Mouse (Mus musculus) 416B (cell line): Measurements from ENCODE around the gene 5330417C22Rik.
"Not testable (repeated sequence)": the region's sequence is repeated elsewhere in the genome, so short reads cannot be mapped to it uniquely, and the experiment has no call there.

Experiments used
- DNase-seq: peaks from one replicate; pipeline ENCODE4 v3.0.0; 2011; ENCODE audit warnings: low read depth

5330417C22Rik gene

DNA sequence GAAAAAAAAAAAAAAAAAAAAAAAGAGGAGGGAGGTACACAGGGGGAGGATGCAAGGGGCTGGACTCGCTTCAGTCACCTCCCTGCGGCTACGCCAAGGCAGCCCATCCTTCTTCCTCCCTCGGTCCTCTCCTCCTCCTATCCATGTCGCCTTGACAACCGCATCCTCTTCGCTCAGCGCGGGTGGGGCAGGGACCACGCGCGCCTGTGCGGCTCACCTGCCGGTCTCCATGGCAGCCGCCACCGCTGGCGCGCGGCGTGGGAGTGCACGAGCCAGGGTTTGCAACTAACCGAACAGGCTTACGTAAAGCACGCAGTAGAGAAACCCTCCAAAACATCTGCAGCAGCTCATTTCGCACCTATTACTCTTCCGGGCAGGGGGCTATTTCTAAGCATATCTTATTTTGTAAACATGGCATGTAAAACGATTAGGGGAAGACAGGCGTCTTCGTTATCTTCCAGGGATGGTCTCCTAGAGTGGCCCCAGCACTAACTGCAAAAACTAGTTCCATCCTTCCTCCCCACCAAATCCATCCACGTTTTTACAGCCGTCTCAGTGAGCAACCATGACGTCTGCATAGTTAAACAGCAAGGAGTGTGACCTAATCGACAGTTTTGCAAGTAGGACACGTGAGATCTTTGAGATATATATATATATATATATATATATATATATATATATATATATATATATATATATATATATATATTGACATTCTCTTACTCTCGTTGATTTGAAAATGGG, at the start of gene 5330417C22Rik:
TSS of gene 5330417C22Rik (minus strand) at position 20 of the 744 bp plus-strand sequence.
- peak; percentile 70 for DNase-seq

DNA sequence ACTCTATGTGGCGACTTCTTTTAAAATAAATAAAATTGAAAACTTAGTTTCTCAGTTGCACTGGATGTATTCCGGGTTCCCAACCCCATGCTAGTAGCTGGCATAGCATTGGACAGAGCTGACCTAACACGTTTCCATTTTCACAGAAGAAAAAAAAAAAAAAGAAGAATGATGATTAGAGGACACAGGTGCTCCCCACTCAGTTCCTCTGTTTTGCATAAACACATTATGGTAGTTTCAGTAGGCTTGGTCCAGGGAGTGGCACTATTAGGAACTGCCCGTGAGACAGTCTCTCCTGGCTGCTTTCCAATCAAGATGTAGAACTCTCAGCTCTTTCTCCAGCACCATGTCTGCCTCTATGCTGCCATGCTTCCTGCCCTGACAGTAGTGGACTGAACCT, 48.2 kb upstream of the 5330417C22Rik start:
- no peak for DNase-seq

DNA sequence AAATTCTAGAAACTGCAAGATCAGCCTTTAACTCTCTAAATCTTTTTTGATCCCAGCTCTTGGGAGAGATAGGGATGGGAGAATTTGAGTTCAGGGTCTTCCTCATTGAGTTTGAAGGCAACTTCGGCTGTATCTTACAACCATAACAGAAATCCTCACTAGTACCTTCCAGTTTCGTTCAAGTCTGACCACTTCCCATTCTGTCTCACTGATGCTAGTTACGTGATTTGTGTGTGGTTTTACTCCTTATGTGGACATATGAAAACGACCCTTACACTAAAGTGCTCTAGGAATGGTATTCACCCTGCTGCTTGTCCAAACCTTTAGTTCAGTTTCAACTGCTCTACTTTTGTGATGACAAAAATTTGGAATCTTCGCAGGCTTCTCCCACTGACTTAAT, 37.7 kb upstream of the 5330417C22Rik start:
- peak; percentile 12 for DNase-seq

DNA sequence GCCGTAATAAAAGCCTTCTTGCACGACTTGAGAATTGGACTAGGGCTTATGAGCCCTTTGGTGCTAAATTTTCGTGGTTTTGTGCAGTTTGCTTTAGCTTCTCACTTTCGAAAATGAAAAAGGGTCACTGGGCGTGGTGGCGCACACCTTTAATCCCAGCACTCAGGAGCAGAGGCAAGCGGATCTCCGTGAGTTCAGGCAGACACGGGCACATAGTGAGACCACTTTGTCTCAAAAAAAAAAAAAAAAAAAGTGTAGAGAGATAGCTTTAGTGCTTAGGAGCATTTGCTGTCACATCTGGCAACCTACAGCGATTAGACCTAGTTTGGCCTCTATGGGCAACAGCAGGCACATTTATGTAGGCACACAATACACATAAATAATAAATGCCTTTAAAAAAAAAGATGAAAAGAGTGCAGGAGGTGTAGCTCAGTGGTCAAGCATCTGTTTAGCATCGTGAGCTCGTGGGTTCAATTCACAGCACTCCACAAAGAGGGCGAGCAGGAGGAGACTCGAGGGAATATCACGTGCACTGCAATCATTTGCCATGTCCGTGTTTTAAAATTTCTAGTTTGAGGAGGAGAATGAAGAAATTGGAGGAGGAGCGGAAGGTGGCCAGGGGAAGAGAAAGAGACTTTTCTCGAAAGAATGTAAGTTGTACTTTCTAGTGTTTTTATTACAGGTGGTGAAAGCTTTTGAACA, 36.1 kb upstream of the 5330417C22Rik start:
- DNase-seq: peak; percentile 31

GRCm38 (mm10) chr3:108571443-108572294, 35.3 kb upstream of the 5330417C22Rik start, which contains the start of gene Taf13:
Taf13 (plus strand) TSS chr3:108571698.
- DNase-seq: peak; percentile 99

DNA sequence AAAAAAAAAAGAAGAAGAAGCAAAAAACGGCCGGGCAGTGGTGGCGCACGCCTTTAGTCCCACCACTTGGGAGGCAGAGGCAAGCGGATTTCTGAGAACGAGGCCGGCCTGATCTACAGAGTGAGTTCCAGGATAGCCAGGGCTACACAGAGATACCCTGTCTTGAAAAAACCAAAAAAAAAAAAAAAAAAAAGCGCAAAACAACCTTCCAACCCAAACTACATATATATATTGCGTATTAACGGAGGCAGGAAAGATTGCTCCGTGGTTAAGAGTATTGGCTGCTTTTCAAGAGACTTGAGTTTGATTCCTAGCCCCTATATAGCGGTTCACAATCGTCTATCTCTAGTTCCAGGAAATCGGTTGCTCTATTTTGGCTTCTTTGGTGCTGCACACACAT, 34.5 kb upstream of the 5330417C22Rik start:
- DNase-seq: no peak

DNA sequence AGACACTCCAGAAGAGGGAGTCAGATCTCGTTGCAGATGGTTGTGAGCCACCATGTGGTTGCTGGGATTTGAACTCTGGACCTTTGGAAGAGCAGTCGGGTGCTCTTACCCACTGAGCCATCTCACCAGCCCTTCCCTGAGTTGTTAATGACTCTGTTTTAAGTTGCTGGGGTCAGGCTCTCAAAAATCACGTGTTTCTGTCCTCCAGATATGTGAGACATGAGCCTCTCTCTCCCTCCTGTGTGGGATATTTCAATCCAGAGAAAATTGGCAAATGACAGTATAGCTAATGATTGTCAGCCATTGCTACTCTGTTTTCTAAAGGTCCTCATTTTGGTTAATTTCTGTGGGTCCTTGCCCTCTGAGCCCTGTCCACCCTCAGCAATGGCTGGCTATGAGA, 33.3 kb upstream of the 5330417C22Rik start:
- DNase-seq: not testable (repeated sequence)

DNA sequence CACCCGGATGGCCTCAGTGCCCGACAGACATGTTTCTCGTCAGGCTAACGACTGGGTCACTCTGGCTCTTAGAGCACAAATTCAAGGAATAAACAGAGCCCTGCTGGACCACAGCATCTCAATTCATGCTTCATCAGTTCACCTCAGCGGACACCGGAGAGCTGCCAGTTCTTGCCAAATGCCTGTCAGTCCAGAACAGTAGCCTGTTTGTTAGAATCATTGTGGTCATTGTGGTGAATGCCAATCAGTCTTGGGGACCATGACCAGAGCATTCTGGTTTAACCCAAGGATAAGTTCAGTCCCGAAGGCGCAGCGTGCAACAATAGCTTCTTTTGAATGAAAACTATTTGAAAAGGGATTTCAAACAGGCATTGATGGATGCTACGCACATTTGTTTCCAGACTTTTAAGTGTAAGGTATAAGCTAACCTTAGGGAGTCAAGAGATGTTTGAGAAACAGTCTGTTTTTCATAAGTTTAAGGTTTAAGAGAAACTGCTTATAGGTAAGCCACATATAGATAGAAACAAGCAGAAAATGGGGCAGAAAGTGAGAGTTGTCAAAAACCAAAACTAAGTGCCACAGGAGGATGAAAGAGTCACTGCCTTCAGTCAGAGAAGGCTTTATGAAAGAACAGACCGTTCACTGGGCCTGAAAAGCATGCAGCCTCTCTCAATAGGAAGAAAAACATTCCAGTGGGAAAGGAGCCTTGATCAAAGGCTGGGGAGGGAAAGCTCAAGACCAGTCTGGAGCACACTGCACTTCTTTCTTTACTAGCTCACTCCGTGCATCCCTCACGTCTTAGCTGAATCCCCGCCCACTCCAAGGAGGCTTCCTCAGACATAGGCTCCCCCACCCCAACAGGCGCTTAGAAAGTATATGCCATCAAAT, 31.9 kb upstream of the 5330417C22Rik start:
- peak; percentile 52 for DNase-seq

GRCm38 (mm10) chr3:108563309-108563708, 27.0 kb upstream of the 5330417C22Rik start:
- DNase-seq: peak; percentile 95

GRCm38 (mm10) chr3:108562777-108563271, 26.5 kb upstream of the 5330417C22Rik start:
- no peak for DNase-seq

DNA sequence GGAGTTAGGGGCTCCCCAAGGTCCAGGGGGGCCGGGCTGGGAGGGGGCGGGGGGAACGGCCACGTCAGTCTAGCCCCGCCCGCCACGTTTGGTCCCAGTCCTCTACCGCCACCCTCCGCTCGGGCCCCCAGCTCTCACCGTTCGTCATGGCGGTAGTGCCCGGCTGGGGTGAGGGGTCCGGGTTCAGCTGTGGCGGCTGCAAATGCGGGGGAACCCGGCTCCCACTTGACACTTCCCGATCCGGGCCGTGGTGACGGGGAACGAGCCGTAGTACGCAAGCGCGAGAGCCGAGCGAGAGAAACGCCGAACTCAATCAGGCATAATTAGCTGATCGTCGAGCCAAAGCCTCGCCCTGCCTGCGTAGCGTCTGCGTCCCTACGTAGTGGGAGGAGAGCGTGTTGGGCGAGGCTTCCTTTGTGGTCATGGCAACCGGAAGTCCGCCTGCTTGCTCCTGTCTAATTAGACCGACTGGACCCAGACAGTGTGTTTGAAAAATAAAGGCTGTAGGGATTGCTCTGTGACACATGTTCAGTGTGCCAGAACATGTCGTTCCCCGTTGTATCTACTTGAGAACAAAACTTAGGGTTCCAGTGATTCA, 25.9 kb upstream of the 5330417C22Rik start, which contains the start of gene Tmem167b:
TSS of gene Tmem167b (minus strand) at position 334 of the 598 bp plus-strand sequence.
- peak; percentile 99 for DNase-seq

- peak; percentile 29 for DNase-seq
These were observed 21.6 kb upstream of the 5330417C22Rik start for GRCm38 (mm10) chr3:108557888-108558287.

GRCm38 (mm10) chr3:108554587-108555312, 18.4 kb upstream of the 5330417C22Rik start:
- peak; percentile 99 for DNase-seq

- DNase-seq: peak; percentile 66
These were observed 17.8 kb upstream of the 5330417C22Rik start for GRCm38 (mm10) chr3:108554111-108554561.

DNA sequence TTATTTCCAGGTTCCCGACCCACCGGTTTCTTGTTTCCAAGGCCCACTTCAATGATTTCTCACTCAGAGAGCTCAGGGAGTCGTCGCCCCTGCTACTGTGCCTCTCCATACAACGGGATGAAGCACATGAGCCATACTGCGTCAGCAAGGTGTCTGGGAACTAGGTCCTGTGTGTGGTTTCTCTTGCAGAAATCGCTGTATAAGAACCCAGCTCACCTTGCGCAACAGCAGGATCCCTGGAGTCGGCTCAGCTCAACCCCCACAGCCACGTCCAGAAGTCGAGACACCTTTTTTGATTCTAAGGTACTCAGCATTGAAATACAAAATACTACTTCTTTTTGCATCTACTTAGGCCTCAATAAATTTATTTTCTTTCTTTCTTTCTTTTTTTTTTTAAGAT, 6.0 kb upstream of the 5330417C22Rik start:
- no peak for DNase-seq

DNA sequence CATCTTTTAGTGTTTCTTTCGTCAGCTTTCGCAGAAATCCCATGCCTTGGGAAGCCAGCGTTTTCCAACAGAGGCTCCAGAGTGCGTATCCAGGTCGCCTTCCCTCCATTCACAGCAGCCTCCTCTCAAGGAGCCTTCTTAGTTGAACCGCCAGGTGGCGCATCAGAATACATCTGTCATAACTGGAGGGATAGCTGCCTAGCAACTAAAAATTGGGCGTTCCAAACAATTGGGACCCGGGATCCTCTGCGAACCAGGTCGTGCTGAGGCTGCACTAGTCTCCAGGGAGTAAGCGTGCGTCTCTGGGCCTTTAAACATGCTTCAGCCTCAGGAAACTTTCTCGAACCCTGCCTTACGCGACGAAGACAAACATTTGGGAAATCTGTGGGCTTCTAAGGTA, 967 bp upstream of the 5330417C22Rik start:
- peak; percentile 92 for DNase-seq

DNA sequence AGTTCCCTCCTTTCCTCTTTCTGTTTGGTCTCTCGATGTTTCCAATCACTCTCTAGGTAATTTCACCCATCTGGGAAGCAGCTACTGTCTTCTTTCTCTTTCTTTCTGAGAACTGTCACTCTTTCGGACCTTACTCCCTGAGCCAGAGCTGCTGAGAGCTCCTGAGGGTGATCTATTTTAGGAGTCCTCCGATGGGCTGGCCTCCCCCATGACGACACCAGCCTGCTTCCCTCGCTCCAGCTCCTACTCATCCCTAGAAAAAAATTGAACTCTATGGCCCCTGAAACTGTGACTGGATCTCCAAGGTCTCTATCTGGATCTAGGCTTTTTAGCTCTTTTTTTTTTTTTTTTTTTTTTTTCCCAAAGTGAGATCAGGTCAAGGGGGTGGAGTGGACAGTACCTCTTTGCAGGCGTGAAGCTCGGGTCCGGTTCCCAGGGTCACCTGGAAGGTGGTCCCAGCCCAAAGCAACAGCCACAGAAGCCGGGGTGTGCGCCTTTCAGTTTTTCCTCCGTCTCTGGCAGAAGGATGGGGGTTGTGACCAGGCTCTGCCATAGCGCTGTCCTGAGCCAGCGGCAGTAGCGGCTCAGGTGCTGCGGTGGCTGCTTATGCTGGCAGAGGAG, 330 bp downstream of the 5330417C22Rik start:
- DNase-seq: no peak

DNA sequence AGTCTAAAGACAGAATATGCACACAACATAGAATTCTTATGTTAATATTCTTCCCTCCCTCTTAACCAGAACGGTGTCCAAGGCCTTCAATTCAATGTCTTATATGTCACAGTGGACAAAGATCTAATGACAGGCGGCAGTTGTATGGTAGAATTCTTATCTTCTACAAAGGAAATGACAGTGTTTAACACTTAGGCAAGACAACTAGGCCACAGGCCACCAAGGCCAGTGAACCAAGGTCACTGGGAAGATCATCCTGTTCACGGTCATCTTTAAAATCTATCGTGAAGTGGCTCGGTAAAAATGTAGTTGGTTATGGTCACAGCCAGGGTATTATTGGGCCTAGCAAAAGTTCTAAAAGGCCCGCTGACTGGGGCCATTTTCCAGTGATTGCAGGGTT, 2.4 kb downstream of the 5330417C22Rik start, which contains the start of gene 1700013F07Rik:
TSS of gene 1700013F07Rik (plus strand) at position 200 of the 400 bp plus-strand sequence.
- peak; percentile 91 for DNase-seq
